Mouse (Mus musculus) gonadal fat pad, adult 2 months (tissue): Measurements from ENCODE around the gene Tbx3. TPM values are rescaled to one million over a fixed set of nuclear protein-coding genes. Genes with fewer than 3 reads are reported as not detected.
A peak's percentile ranks its signal among the peaks of the same experiment; 100 is the strongest.

Experiments used
- DNase-seq: peaks from one replicate; pipeline ENCODE4 v3.0.0-alpha.2; 2012; ENCODE audit warnings: low read depth
- polyA plus RNA-seq: library from polyadenylated mRNA; depleted of rRNA; stranded (reverse); fragments of >200 nt; gene quantifications from 2 replicates; pipeline ENCODE4 v1.2.3, GENCODE M21; 2012; rRNA removed

Gene Tbx3
- 36.1 and 62.8 TPM in 2 replicates for polyA plus RNA-seq

DNA sequence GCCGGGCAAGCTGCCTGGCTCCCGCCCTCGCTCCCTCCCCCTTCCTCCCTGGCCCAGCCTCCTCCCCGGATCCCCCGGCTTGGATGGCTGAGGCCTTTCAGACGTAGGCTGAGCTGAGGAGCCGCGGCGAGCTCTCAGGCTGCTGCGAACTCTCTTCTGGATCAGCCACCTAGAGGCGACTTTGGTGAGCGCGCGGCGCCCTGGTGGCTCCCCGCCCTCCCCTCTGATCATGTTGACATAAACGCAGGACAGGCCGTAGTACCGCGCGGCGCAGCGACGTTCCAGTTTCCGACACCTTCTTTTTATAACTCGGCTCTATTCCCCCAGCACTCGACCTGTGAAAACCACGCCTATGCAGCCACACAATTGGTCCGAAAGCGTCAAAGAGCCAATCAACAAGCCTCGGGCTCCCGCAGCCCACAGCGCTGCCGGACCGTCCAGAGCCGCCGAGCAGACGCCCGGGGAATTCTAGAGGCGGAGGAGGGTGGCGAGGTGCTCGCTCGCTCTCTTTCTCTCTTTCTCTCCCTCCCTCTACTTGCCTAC, at the start of gene Tbx3:
Gene Tbx3 (plus strand): TSS at position 104 of the 543 bp plus-strand sequence.
- peak; percentile 89 for DNase-seq

DNA sequence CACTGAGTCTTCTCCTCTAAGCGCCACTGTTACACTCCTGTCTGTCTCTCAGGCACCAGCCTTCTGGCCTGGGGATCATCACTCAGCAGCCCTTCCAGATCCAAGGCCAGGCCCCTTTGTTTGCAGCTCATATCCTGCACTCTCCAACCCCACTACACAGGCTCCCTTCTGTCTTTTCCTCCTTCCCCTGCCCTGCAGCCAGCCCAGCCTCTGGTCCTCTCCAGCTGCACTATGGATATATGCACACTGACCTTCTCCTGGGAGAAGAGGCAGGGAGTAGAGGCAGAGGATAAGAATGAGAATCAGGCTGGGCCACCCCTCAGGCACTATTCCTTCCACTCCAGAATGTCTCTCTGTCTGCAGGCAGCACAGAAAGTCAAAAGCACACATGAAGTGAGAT, 48.4 kb upstream of the Tbx3 start:
- DNase-seq: no peak

DNA sequence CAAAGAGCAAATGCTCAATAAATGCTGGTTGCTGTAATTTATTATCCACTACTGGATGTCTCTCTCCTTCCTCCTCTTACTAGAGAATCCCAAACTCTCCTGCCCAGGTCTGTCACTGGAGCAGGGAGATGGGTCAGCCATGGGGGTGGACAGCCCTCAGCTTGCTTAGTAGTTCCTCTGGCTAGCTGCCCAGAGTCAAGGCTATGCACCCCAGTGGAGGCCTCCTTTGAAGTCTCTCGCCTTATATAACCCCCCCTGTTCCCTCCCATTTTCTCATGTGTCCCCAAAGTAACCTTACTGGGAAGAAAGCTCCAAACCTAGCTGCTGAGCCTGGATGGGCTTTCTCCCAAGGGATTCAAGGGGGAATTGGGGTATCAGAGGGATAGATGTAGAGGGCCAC, 45.9 kb upstream of the Tbx3 start:
- no peak for DNase-seq

GRCm38 (mm10) chr5:119625603-119626002, 44.9 kb upstream of the Tbx3 start:
- DNase-seq: no peak

DNA sequence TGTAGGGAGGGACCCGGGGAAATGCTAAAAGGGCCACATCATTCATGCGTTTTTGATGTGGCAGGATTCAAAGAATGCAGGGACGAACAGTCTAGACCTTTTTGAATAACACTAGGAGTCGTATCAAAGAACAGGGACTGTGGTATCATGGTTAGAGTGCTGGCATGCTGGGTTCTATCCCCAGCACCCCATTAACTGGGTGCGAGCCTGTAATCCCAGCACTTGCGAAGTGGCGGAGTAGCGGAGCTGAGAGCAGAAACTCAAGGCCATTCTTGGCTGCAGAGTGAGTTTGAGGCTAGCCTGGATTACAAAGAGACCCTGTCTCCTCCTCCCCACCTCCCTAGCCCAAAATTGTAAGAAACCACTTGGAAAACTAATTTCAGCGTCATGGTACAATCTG, 44.3 kb upstream of the Tbx3 start:
- DNase-seq: no peak

DNA sequence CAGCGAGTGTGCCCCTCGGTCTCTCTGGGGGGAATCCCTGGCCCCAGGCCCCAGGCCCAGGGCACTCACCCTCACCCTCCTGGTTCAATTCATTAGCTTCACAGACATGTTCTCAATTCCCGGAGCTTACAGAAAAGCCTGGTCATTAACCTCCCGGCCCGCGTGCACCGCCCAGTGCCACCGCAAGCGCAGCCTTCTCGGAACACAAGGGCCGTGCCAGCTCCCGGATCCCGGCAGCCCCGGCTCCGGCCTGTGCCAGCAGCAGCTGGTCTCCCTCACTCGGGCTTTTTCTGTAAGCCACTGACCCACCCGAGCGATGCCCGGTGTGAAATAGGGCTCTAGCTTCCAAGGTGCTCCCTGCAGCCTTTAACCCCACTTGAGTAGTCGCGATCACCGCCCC, 43.8 kb upstream of the Tbx3 start:
- DNase-seq: no peak

GRCm38 (mm10) chr5:119628100-119628499, 42.4 kb upstream of the Tbx3 start:
- no peak for DNase-seq

DNA sequence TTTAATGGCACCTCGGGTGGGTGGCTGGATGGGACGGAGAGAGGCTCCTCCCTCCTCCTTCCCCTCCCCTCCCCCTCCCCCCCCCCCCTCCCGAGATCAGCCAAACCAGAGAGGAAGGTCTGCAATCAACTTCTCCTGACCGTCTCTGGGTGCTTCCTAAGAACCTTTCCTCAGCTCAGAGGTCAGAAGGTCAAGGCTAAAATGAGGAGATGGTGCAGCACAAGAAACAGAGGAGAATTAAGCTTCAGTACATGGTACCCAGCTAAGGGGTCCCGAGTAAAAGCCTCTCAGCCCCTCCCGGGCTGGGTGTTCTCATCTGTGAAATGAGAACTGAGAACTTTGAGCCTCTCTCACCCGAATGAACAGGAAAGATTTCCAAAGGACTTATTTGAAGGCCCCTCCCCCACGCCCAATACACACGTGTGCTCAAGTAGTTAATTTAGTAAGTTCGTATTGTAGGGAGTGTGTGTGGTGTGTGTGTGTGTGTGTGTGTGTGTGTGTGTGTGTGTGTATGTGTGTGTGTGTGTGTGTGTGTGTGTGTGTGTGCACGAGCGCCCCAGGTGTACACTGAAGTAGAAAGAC, 41.6 kb upstream of the Tbx3 start:
- DNase-seq: no peak

GRCm38 (mm10) chr5:119633581-119633980, 36.9 kb upstream of the Tbx3 start:
- no peak for DNase-seq

- no peak for DNase-seq
Observed at GRCm38 (mm10) chr5:119634861-119635260, 35.6 kb upstream of the Tbx3 start.

DNA sequence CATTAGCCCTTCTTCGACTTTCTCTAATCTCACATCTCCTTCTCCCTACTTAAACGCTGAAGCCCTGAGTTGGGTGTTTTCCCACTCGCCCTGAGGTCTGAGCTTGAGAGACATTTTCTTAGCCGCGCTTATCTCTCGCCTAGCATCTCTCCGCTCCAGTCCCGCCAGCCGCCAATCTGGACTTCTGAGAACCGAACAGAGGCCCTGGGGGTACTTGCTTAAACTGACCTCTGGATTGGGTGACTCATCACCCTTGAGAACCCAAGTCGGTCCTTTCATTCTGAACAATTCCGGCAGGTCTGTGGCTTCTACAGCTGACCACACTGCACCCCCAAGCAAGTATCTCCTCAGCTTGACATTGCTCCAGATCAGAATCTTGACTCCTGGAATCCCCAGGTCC, 32.2 kb upstream of the Tbx3 start:
- no peak for DNase-seq

DNA sequence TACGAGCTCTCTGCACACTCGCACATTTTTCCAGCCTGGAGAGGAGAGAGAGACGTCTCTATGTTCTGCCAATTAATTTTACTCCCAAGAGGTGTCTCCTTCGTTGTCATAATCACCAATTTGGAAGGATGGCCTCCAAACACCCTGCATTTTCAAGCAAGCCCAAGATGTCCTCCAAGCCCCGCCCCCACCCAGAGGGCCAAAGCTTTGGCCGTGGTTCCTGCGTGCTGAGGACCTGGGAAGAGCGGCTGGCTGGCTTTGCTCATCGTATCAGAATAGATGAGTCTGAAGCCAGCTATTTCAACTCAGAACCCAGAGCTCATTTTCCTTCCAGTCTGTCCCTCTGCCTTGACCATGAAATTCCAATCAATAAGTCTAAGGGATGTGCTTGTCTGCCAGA, 29.4 kb upstream of the Tbx3 start:
- DNase-seq: no peak

- no peak for DNase-seq
Observed at GRCm38 (mm10) chr5:119641714-119642113, 28.8 kb upstream of the Tbx3 start.

DNA sequence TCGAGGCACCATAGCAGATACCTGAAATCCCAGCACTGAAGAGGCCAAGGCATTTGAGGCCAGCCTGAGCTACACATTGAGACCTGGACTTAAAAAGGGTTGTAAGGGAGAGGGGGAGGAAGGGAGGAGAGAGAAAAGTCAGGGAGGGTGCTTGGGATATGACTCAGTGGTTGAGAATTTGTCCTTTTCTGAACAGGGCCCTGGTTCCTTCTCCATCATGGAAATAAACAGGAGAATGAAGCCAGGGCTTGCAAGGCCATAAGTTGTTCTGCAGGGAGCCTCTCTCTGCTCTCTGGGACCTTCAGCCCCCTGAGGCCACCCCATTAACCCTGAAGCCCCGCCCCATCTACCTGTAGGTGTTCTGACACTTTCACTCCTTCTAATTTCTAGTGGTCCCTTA, 23.5 kb upstream of the Tbx3 start:
- no peak for DNase-seq

DNA sequence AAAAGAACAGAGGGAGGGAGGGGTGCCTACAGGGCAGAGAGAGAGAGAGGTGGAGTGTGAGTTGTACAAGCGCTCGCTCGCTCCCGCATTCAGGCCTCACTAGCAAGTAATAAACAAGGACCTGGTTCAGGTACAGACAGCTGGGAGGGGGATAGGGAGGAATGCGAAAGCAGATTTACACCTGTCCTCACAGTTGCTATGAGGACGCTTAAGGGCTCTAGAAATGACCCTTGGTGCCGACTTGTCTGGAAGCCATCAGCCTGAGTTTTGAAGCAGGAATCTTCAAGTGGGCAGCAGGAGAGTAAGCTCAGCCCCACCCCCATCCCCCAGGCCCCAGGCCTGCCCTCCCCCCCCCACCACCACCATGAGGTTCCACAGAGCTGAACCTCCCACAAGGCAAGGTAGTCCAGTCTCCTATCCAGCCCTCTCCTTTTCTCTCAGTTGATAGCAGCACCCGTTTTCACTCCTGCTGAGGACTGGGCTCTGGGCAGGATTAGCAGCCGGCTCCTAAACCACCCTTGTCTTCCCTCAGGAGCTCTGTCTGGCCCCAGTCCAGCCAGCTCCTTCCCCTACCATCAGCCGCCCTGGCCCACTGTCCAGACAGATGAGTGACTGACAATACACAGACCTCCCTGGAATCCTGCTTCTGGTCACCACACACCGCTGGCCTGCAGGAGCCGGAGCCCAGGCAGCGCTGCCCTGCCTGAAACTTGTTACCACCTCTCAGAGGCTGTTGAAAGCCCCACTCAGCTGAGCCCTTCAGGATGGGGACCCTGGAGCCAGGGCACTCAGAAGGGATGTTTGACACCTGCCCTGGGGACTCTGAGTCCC, 19.1 kb upstream of the Tbx3 start:
- DNase-seq: no peak

GRCm38 (mm10) chr5:119656354-119656753, 14.1 kb upstream of the Tbx3 start:
- no peak for DNase-seq

- DNase-seq: no peak
Observed at GRCm38 (mm10) chr5:119656856-119657255, 13.6 kb upstream of the Tbx3 start.

- no peak for DNase-seq
Observed at GRCm38 (mm10) chr5:119657362-119657761, 13.1 kb upstream of the Tbx3 start.

DNA sequence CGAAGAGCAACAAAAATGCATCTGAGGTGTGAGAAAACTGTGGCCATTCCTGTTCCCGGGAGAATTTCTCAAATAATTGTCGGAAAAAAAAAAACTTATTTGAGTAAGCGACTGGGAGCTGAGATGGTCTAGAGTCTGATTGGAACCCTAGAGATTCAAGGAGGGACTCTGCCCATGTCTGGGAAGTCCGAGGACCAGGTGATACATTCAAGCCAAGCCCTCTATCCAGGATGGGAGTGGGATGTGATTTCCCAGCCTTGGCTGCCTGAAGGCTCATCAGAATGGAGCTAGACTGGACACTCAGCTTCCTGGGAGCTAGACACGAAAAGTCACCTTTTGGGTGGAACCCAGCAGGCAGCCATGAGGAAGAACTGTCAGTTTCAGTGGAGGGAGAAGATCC, 12.7 kb upstream of the Tbx3 start:
- no peak for DNase-seq

- DNase-seq: no peak
Observed at GRCm38 (mm10) chr5:119658396-119658795, 12.1 kb upstream of the Tbx3 start.

- no peak for DNase-seq
Observed at GRCm38 (mm10) chr5:119659041-119659440, 11.4 kb upstream of the Tbx3 start.

DNA sequence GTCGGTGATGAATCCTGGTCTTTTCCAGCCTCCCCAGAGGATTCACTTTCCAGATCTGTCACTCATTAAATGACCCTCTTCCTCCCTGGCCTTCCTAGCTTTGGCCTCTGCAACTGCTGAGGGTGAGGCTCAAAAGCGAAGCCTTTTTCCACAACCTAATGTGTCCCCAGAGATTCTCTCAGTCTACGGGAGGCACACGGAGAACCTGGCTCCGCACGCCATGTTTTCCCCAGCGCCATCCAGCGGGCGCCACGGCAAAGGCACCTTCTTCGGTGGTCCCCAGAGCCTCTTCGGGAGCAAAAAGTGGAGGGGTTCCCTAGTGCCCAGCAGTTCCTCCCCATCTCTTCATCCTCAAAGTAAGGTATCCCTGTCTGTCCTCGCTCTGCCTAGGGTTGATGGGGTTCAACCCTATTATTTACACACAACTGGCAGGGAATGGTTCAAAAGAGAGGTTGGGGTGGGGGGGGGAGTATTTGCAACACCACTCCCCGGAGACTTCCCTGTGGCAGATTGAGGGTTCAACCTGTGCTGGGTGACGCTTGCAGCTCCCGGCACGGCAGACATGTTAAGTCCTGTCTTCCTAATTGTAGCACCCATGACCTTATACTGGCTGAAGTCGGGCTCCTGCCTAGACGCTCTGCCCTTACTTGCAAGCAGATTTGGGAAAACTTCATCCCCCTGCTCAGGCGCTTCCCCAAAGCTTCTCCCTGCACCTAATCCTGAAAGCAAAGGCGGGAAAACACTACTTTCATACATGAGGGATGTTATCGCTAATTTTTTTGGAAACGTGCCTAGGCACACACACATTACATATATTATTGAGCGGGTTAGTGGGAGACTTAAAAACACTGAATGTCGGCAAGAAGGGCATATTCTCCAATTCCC, 9.7 kb upstream of the Tbx3 start:
- no peak for DNase-seq
